In genomic region chr5:74194027-74194840, GRCm38 (mm10) we compare ENCODE assay signal across 7 mouse cellular contexts. TPM values are rescaled to one million over a fixed set of nuclear protein-coding genes. Genes with fewer than 3 reads are reported as not detected.
DNase-seq lines count a peak whose midpoint lies in the region; ATAC-seq lines count a peak whose summit lies in the region.

No protein-coding gene starts in this region.

- WGBS in lung, embryonic 15.5 days, result 24% methylated on average over 16 of the region's 16 CpGs
- WGBS in embryonic facial prominence, embryonic 12.5 days, result 19% methylated on average over 16 of the region's 16 CpGs
- WGBS in hindbrain, embryonic 16.5 days, result 29% methylated on average over 16 of the region's 16 CpGs

- ATAC-seq in lung, embryonic 15.5 days (ENCODE audit: borderline replicate concordance, extremely low read depth, low FRiP score, low TSS enrichment), result 0 out of 2 replicates have a peak, but pooled peaks have one; percentile 15
- no peak for ATAC-seq in embryonic facial prominence, embryonic 12.5 days (ENCODE audit: insufficient number of reproducible peaks, insufficient read depth, low FRiP score, low TSS enrichment)
- no peak; the same call in 1 of the 2 replicates for ATAC-seq in hindbrain, embryonic 16.5 days

- peak overlapping the region; percentile 62 for H3K27ac ChIP-seq in lung, embryonic 15.5 days
- peak overlapping the region; percentile 95 for H3K27ac ChIP-seq in embryonic facial prominence, embryonic 12.5 days
- H3K27ac ChIP-seq in hindbrain, embryonic 16.5 days (ENCODE audit: low read depth, low read length), result no peak overlapping the region

- peak overlapping the region; percentile 97 for H3K4me2 ChIP-seq in lung, embryonic 15.5 days
- H3K4me2 ChIP-seq in embryonic facial prominence, embryonic 12.5 days (replicated peaks), result peak overlapping the region; percentile 94
- peak overlapping the region; percentile 89 for H3K4me2 ChIP-seq in hindbrain, embryonic 16.5 days (ENCODE audit: low read length)

- peak overlapping the region; percentile 97 for H3K4me3 ChIP-seq in lung, embryonic 15.5 days
- peak overlapping the region; percentile 99 for H3K4me3 ChIP-seq in embryonic facial prominence, embryonic 12.5 days
- H3K4me3 ChIP-seq in hindbrain, embryonic 16.5 days (ENCODE audit: low read length), result peak overlapping the region; percentile 81

- peak overlapping the region; percentile 70 for H3K9ac ChIP-seq in lung, embryonic 15.5 days
- H3K9ac ChIP-seq in embryonic facial prominence, embryonic 12.5 days, result peak overlapping the region; percentile 67
- peak overlapping the region; percentile 80 for H3K9ac ChIP-seq in hindbrain, embryonic 16.5 days (ENCODE audit: low read depth, low read length)

- H3K36me3 ChIP-seq in lung, embryonic 15.5 days, result peaks cover 16% of the 10 kb centered on the region; the same call in 1 of the 2 replicates
- peaks cover 21% of the 10 kb centered on the region for H3K36me3 ChIP-seq in embryonic facial prominence, embryonic 12.5 days
- no peaks in the 10 kb centered on the region for H3K36me3 ChIP-seq in hindbrain, embryonic 16.5 days (ENCODE audit: control insufficient read depth, insufficient read depth, low read length)

- no peak for DNase-seq in lung, postnatal 25 days (ENCODE audit: low spot score)
- DNase-seq in naive thymus-derived CD4-positive, alpha-beta T cell, adult 2 months (ENCODE audit: low read depth), result peak; percentile 26
- DNase-seq in right cerebral cortex, postnatal 14 days, result no peak
- DNase-seq in spleen, adult 12 weeks (ENCODE audit: low spot score), result no peak

- no peaks in the 10 kb centered on the region for H3K9me3 ChIP-seq in lung, embryonic 15.5 days
- no peaks in the 10 kb centered on the region for H3K9me3 ChIP-seq in embryonic facial prominence, embryonic 12.5 days
- H3K9me3 ChIP-seq in hindbrain, embryonic 16.5 days (ENCODE audit: control insufficient read depth, low read length), result no peaks in the 10 kb centered on the region

- peaks cover 64% of the 10 kb centered on the region for H3K4me1 ChIP-seq in lung, embryonic 15.5 days
- H3K4me1 ChIP-seq in embryonic facial prominence, embryonic 12.5 days, result peaks cover 60% of the 10 kb centered on the region
- H3K4me1 ChIP-seq in hindbrain, embryonic 16.5 days (ENCODE audit: control insufficient read depth, insufficient read depth, low read depth, low read length), result peaks cover 23% of the 10 kb centered on the region

- no peaks in the 10 kb centered on the region for H3K27me3 ChIP-seq in lung, embryonic 15.5 days
- no peaks in the 10 kb centered on the region for H3K27me3 ChIP-seq in embryonic facial prominence, embryonic 12.5 days
- H3K27me3 ChIP-seq in hindbrain, embryonic 16.5 days (replicated peaks; ENCODE audit: control insufficient read depth, insufficient read depth, low read length), result no peaks in the 10 kb centered on the region

RNA-seq across cellular contexts. Expression of gene Rasl11b, which starts 0.9 kb away (rescaled TPM):
- 150 and 154 TPM in 2 replicates for polyA plus RNA-seq in lung, embryonic 15.5 days (2015; fragmentation: Nextera tagmentation; extraction: Ambion mirVana)
- 134 and 140 TPM in 2 replicates for polyA plus RNA-seq in embryonic facial prominence, embryonic 12.5 days (2016; fragmentation: Nextera tagmentation; extraction: Ambion mirVana)
- 19.9 and 20.7 TPM in 2 replicates for polyA plus RNA-seq in hindbrain, embryonic 16.5 days (2015; fragmentation: Nextera tagmentation; extraction: Ambion mirVana)
